Mouse (Mus musculus): ENCODE data around the gene Zbtb7b. TPM values are rescaled to one million over a fixed set of nuclear protein-coding genes. Genes with fewer than 3 reads are reported as not detected.
A peak's percentile ranks its signal among the peaks of the same experiment; 100 is the strongest.

The Zbtb7b gene
- total RNA-seq (2014; rRNA removed): 2.2 and 4.4 TPM in 2 replicates
- polyA plus RNA-seq (2015; fragmentation: Nextera tagmentation; extraction: Ambion mirVana): 0.53 and 0.88 TPM in 2 replicates

DNA sequence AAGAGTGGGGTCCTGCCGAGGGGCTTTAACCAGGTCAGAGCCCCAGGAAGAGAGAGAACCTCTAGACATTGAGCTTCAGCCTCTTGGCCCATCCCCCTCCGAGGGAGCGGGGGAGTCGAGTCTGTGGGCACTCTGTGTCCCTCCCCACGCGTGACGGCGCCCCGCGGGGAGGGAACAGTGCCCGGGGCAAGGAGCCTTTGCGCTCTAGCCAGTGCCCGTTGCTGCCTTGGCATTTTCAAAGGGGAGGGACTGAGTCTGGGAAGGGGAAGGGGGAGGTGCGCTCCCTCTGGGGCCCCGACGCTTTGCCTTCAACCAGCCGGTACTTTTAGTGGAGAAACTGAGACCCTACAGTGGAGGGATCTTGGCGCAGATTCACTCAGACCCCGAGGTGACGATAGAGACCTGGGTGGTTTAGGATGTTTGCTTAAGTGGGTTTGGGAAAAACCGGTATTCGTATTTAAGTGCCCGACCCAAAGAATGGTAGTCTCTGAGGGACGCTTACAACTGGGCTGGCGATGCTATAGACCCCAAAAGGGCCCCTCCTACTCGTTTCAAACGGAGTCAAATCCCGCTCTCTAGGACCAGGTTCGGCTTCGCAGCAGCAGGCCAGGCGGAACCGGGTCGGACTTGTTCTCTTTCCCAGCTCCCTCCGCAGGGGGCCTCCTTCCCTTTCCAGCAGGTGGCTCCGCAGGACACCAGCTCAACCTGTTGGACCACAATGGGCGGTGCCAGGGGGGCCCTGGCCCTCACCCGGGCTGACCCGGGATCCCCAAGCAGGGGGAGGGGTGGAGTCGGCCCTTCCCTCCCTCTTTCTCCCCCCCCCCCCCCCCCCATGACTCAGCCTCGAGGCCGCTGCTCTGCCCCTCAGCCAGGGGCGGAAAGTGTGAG, at the start of gene Zbtb7b:
TSS of gene Zbtb7b (minus strand) at position 771 of the 888 bp plus-strand sequence.
- peaks cover 14% of the 10 kb centered on the region; the same call in 1 of the 2 replicates for H3K27me3 ChIP-seq (ENCODE audit: insufficient read depth, low read length)
- no peaks in the 10 kb centered on the region for H3K9me3 ChIP-seq (ENCODE audit: low read length)
- TF ChIP-seq CTCF (IDR thresholded peaks at IDR 0.05): peak; percentile 36
- H3K4me1 ChIP-seq (ENCODE audit: insufficient read depth, low read length): peaks cover 19% of the 10 kb centered on the region
- H3K4me3 ChIP-seq (ENCODE audit: low read depth, low read length): peak within 1 kb of the TSS; percentile 54
- H3K4me2 ChIP-seq (ENCODE audit: low read depth, low read length, poor library complexity, severe bottlenecking): peak within 1 kb of the TSS; percentile 100
- peak within 1 kb of the TSS; percentile 38 for H3K27ac ChIP-seq (ENCODE audit: low read depth, low read length)
- H3K9ac ChIP-seq (replicated peaks; ENCODE audit: low read length, poor library complexity, severe bottlenecking): peak within 1 kb of the TSS; percentile 29; the same call in 1 of the 2 replicates
- DNase-seq (ENCODE audit: low spot score): peak; percentile 59
- H3K36me3 ChIP-seq (ENCODE audit: insufficient read depth, low read length): no peaks in the 10 kb centered on the region
- WGBS: 1% methylated on average over 39 of the region's 42 CpGs
- ATAC-seq (ENCODE audit: low FRiP score): peak; percentile 53

DNA sequence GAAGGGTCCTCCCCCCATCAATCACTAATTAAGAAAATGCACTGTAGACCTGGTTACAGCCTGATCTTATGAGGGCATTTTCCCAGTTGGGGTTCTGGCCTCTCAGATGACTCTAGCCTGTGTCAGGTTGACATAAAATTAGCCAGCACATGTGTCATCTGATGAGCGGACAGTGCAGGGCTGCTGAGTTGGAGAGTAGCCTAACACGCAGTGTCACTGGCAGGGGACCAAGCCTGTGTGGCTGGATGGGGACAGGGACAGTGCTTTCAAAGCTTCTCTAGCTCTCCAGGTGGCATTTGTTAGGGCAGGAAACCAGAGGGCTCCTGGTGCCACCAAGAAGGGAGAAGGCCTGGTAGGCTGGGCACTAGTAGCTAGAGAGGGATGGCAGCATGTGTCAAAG, 46.1 kb upstream of the Zbtb7b start:
- WGBS: 98% methylated on average over 2 of the region's 2 CpGs
- no peak for TF ChIP-seq CTCF (IDR thresholded peaks at IDR 0.05)
- Histone ChIP-seq H3K4me2 (ENCODE audit: low read depth, low read length, poor library complexity, severe bottlenecking) (no peak overlapping the region), H3K9ac (replicated peaks; ENCODE audit: low read length, poor library complexity, severe bottlenecking) (no peak overlapping the region), H3K27ac (ENCODE audit: low read depth, low read length) (no peak overlapping the region), H3K36me3 (ENCODE audit: insufficient read depth, low read length) (no peaks in the 10 kb centered on the region), H3K4me3 (ENCODE audit: low read depth, low read length) (no peak overlapping the region), H3K9me3 (ENCODE audit: low read length) (no peaks in the 10 kb centered on the region), H3K4me1 (ENCODE audit: insufficient read depth, low read length) (0 out of 2 replicates have a peak, but pooled peaks cover 7% of the 10 kb centered on the region), H3K27me3 (ENCODE audit: insufficient read depth, low read length) (no peaks in the 10 kb centered on the region)
- ATAC-seq (ENCODE audit: low FRiP score) (no peak), DNase-seq (ENCODE audit: low spot score) (no peak)

DNA sequence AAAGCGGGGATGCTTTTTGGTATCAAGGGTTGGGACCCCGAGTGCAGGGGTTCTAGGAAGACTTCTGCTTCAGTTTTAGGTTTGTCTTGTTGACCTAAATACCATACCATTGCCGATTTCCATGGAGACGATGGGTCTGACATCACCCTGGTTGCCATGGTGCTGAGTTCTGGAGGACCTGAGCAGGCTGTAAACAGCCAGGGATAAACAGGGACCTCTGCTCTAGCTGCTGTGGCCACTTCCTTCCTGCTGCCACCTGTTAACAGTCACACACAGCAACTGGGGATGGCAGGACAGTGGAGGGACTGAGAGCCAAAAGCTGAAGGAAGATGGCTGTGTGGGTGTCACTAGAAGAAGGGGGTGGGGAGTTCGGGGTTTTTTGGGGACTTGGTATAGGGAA, 42.7 kb upstream of the Zbtb7b start:
- Histone ChIP-seq H3K27me3 (ENCODE audit: insufficient read depth, low read length) (no peaks in the 10 kb centered on the region), H3K36me3 (ENCODE audit: insufficient read depth, low read length) (peaks cover 23% of the 10 kb centered on the region), H3K27ac (ENCODE audit: low read depth, low read length) (peak overlapping the region; percentile 4; the same call in 1 of the 2 replicates), H3K4me3 (ENCODE audit: low read depth, low read length) (peak overlapping the region; percentile 16; the same call in 1 of the 2 replicates), H3K9ac (replicated peaks; ENCODE audit: low read length, poor library complexity, severe bottlenecking) (peak overlapping the region; percentile 29; the same call in 1 of the 2 replicates), H3K9me3 (ENCODE audit: low read length) (no peaks in the 10 kb centered on the region), H3K4me1 (ENCODE audit: insufficient read depth, low read length) (0 out of 2 replicates have a peak, but pooled peaks cover 7% of the 10 kb centered on the region), H3K4me2 (ENCODE audit: low read depth, low read length, poor library complexity, severe bottlenecking) (peak overlapping the region; percentile 38)
- ATAC-seq (ENCODE audit: low FRiP score) (peak; percentile 55), DNase-seq (ENCODE audit: low spot score) (peak; percentile 38)
- WGBS: 15% methylated on average over 5 of the region's 5 CpGs
- no peak for TF ChIP-seq CTCF (IDR thresholded peaks at IDR 0.05)

GRCm38 (mm10) chr3:89436176-89437113, 41.9 kb upstream of the Zbtb7b start, which contains the start of gene Pbxip1:
Gene Pbxip1 (plus strand): TSS chr3:89436706.
- no peak for TF ChIP-seq CTCF (IDR thresholded peaks at IDR 0.05)
- Histone ChIP-seq H3K4me2 (ENCODE audit: low read depth, low read length, poor library complexity, severe bottlenecking) (peak within 1 kb of the TSS; percentile 38), H3K4me1 (ENCODE audit: insufficient read depth, low read length) (peaks cover 9% of the 10 kb centered on the region; the same call in 1 of the 2 replicates), H3K36me3 (ENCODE audit: insufficient read depth, low read length) (peaks cover 23% of the 10 kb centered on the region), H3K9me3 (ENCODE audit: low read length) (no peaks in the 10 kb centered on the region), H3K27ac (ENCODE audit: low read depth, low read length) (peak within 1 kb of the TSS; percentile 4; the same call in 1 of the 2 replicates), H3K4me3 (ENCODE audit: low read depth, low read length) (peak within 1 kb of the TSS; percentile 16; the same call in 1 of the 2 replicates), H3K9ac (replicated peaks; ENCODE audit: low read length, poor library complexity, severe bottlenecking) (peak within 1 kb of the TSS; percentile 29; the same call in 1 of the 2 replicates), H3K27me3 (ENCODE audit: insufficient read depth, low read length) (no peaks in the 10 kb centered on the region)
- DNase-seq (ENCODE audit: low spot score): peak; percentile 61
- 0 out of 2 replicates have a peak, but pooled peaks have one; percentile 25 for ATAC-seq (ENCODE audit: low FRiP score)
- WGBS: 4% methylated on average over 16 of the region's 16 CpGs

DNA sequence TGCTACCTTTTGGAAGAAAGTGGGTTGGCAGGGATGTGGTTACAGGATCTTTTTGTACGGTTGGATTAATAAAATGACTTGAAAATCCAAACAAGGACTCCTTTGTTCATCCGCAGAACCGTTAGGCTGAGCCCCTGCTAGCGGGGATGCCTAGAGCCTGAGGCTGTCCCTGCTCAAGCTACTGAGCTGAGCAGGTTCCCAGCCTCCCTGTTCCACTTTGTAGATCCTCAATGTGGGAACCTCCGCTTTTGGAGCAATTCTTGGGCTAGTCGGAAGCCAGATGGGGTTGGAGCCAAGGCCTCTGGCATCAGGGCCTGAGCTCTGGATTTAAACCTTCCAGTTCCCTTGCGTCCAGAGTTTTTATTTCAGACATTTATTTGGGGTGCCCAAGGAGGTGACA, 40.5 kb upstream of the Zbtb7b start:
- Histone ChIP-seq H3K4me1 (ENCODE audit: insufficient read depth, low read length) (peaks cover 15% of the 10 kb centered on the region; the same call in 1 of the 2 replicates), H3K36me3 (ENCODE audit: insufficient read depth, low read length) (peaks cover 23% of the 10 kb centered on the region), H3K9ac (replicated peaks; ENCODE audit: low read length, poor library complexity, severe bottlenecking) (no peak overlapping the region), H3K4me2 (ENCODE audit: low read depth, low read length, poor library complexity, severe bottlenecking) (no peak overlapping the region), H3K4me3 (ENCODE audit: low read depth, low read length) (no peak overlapping the region), H3K9me3 (ENCODE audit: low read length) (no peaks in the 10 kb centered on the region), H3K27me3 (ENCODE audit: insufficient read depth, low read length) (no peaks in the 10 kb centered on the region), H3K27ac (ENCODE audit: low read depth, low read length) (no peak overlapping the region)
- DNase-seq (ENCODE audit: low spot score) (no peak), ATAC-seq (ENCODE audit: low FRiP score) (no peak)
- 63% methylated on average over 7 of the region's 7 CpGs for WGBS
- no peak for TF ChIP-seq CTCF (IDR thresholded peaks at IDR 0.05)
